Mouse (Mus musculus) erythroblast, adult 5-6 weeks (primary cell): ENCODE results near the gene Zfhx2. TPM values are rescaled to one million over a fixed set of nuclear protein-coding genes. Genes with fewer than 3 reads are reported as not detected.

ENCODE experiments used
- total RNA-seq, 2 experiments: library from RNA; stranded (forward) in 1 of 2; stranded (reverse) in 1 of 2; fragments of 150-400 nt in 1 of 2; fragments of 200-764, 138-1000 nt in 1 of 2; gene quantifications; 2 replicates each; pipeline versions ENCODE4 v1.2.3 to v1.2.4; 2015 to 2017; ENCODE audit warnings: low replicate concordance in 2 of 2

Zfhx2 gene
- total RNA-seq, 2 experiments from 2014 or later: 0.34 to 1.3 TPM

Other genes with a start within 250 kb of the Zfhx2 start
- 0.63 TPM in 1 of 2 replicates, not detected in the other for gene Homez, start 221.4 kb downstream of the Zfhx2 start, total RNA-seq (2015; ENCODE audit: low replicate concordance)
- gene Homez, start 221.4 kb downstream of the Zfhx2 start, total RNA-seq (2017; ENCODE audit: low replicate concordance): 2.5 and 5.6 TPM in 2 replicates
- 1.9 TPM in 1 of 2 replicates, not detected in the other for gene Ppp1r3e, start 214.8 kb downstream of the Zfhx2 start, total RNA-seq (2015; ENCODE audit: low replicate concordance)
- 0.70 and 3.7 TPM in 2 replicates for gene Ppp1r3e, start 214.8 kb downstream of the Zfhx2 start, total RNA-seq (2017; ENCODE audit: low replicate concordance)
- gene Bcl2l2, start 208.9 kb downstream of the Zfhx2 start, total RNA-seq (2015; ENCODE audit: low replicate concordance): 0.77 and 0.84 TPM in 2 replicates
- gene Bcl2l2, start 208.9 kb downstream of the Zfhx2 start, total RNA-seq (2017; ENCODE audit: low replicate concordance): 1.0 and 4.6 TPM in 2 replicates
- not detected in 2 replicates for gene Gm20521, start 208.9 kb downstream of the Zfhx2 start, total RNA-seq (2015; ENCODE audit: low replicate concordance)
- gene Gm20521, start 208.9 kb downstream of the Zfhx2 start, total RNA-seq (2017; ENCODE audit: low replicate concordance): not detected in 2 replicates
- 26.3 and 41.1 TPM in 2 replicates for gene Pabpn1, start 199.8 kb downstream of the Zfhx2 start, total RNA-seq (2015; ENCODE audit: low replicate concordance)
- gene Pabpn1, start 199.8 kb downstream of the Zfhx2 start, total RNA-seq (2017; ENCODE audit: low replicate concordance): 54.6 and 55.9 TPM in 2 replicates
- 1.5 TPM in 1 of 2 replicates, not detected in the other for gene Slc22a17, start 179.2 kb downstream of the Zfhx2 start, total RNA-seq (2015; ENCODE audit: low replicate concordance)
- gene Slc22a17, start 179.2 kb downstream of the Zfhx2 start, total RNA-seq (2017; ENCODE audit: low replicate concordance): 0.60 TPM in 1 of 2 replicates, not detected in the other
- gene Efs, start 166.2 kb downstream of the Zfhx2 start, total RNA-seq (2015; ENCODE audit: low replicate concordance): not detected in 2 replicates
- not detected in 2 replicates for gene Efs, start 166.2 kb downstream of the Zfhx2 start, total RNA-seq (2017; ENCODE audit: low replicate concordance)
- gene Il25, start 159.6 kb downstream of the Zfhx2 start, total RNA-seq (2015; ENCODE audit: low replicate concordance): not detected in 2 replicates
- not detected in 2 replicates for gene Il25, start 159.6 kb downstream of the Zfhx2 start, total RNA-seq (2017; ENCODE audit: low replicate concordance)
- not detected in 2 replicates for gene Cmtm5, start 156.1 kb downstream of the Zfhx2 start, total RNA-seq (2015; ENCODE audit: low replicate concordance)
- not detected in 2 replicates for gene Cmtm5, start 156.1 kb downstream of the Zfhx2 start, total RNA-seq (2017; ENCODE audit: low replicate concordance)
- gene Myh6, start 125.4 kb downstream of the Zfhx2 start, total RNA-seq (2015; ENCODE audit: low replicate concordance): not detected in 2 replicates
- gene Myh6, start 125.4 kb downstream of the Zfhx2 start, total RNA-seq (2017; ENCODE audit: low replicate concordance): not detected in 2 replicates
- not detected in 2 replicates for gene Gm17428, start 115.4 kb downstream of the Zfhx2 start, total RNA-seq (2015; ENCODE audit: low replicate concordance)
- not detected in 2 replicates for gene Gm17428, start 115.4 kb downstream of the Zfhx2 start, total RNA-seq (2017; ENCODE audit: low replicate concordance)
- gene Myh7, start 97.7 kb downstream of the Zfhx2 start, total RNA-seq (2015; ENCODE audit: low replicate concordance): not detected in 2 replicates
- not detected in 2 replicates for gene Myh7, start 97.7 kb downstream of the Zfhx2 start, total RNA-seq (2017; ENCODE audit: low replicate concordance)
- 16.3 and 20.6 TPM in 2 replicates for gene Ngdn, start 76.9 kb downstream of the Zfhx2 start, total RNA-seq (2015; ENCODE audit: low replicate concordance)
- 6.0 and 11.4 TPM in 2 replicates for gene Ngdn, start 76.9 kb downstream of the Zfhx2 start, total RNA-seq (2017; ENCODE audit: low replicate concordance)
- gene Thtpa, start 2.5 kb upstream of the Zfhx2 start, total RNA-seq (2015; ENCODE audit: low replicate concordance): 0.19 and 1.7 TPM in 2 replicates
- gene Thtpa, start 2.5 kb upstream of the Zfhx2 start, total RNA-seq (2017; ENCODE audit: low replicate concordance): 1.4 and 1.6 TPM in 2 replicates
- 1.7 and 5.9 TPM in 2 replicates for gene Ap1g2, start 14.3 kb upstream of the Zfhx2 start, total RNA-seq (2015; ENCODE audit: low replicate concordance)
- gene Ap1g2, start 14.3 kb upstream of the Zfhx2 start, total RNA-seq (2017; ENCODE audit: low replicate concordance): 2.5 and 3.7 TPM in 2 replicates
- gene Jph4, start 24.6 kb upstream of the Zfhx2 start, total RNA-seq (2015; ENCODE audit: low replicate concordance): not detected in 2 replicates
- not detected in 2 replicates for gene Jph4, start 24.6 kb upstream of the Zfhx2 start, total RNA-seq (2017; ENCODE audit: low replicate concordance)
- not detected in 2 replicates for gene Dhrs2, start 129.7 kb upstream of the Zfhx2 start, total RNA-seq (2015; ENCODE audit: low replicate concordance)
- not detected in 2 replicates for gene Dhrs2, start 129.7 kb upstream of the Zfhx2 start, total RNA-seq (2017; ENCODE audit: low replicate concordance)